Mouse (Mus musculus) small intestine, adult 2 months (tissue): ENCODE measurements around the gene Mtfp1.

Experiments used
- CTCF ChIP-seq: fragments of 200-500 bp; IDR thresholded peaks from 2 replicates; pipeline ENCODE4 v1.5.1; 2012; ENCODE audit warnings: low read depth, mild to moderate bottlenecking, control low read depth, inconsistent platforms, low read length, moderate library complexity, mixed read lengths; ENCODE audit not compliant: insufficient replicate concordance, insufficient read length; ENCODE audit errors: extremely low read depth
- POLR2A ChIP-seq: fragments of 200-500 bp; IDR thresholded peaks from 2 replicates; pipeline ENCODE4 v1.6.1; 2012; ENCODE audit warnings: low read depth, mild to moderate bottlenecking, control low read depth, inconsistent platforms, low read length, moderate library complexity

DNA sequence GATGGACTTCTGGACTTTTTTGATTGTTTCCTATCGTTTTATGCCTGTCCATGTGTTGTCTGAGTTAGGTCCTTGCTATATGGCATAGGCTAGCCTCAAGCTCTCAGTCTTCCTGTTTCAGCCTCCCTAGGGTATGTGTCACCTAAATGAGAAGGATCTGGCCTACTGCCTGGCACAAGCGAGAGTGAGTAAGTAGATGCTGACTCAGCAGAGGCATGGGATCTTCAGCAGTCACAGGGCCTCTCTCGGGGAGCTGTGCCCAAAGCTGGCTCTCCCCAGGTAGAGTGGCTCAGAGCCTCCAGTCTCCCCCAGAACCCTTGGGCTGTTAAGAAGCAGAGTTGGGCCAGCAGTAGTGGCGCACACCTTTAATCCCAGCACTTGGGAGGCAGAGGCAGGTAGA, 47.1 kb upstream of the Mtfp1 start:
- no peak for TF ChIP-seq CTCF
- TF ChIP-seq POLR2A, result no peak
